Mouse (Mus musculus): ENCODE measurements around the gene Olfr373. TPM values are rescaled to one million over a fixed set of nuclear protein-coding genes. Genes with fewer than 3 reads are reported as not detected.

Gene Olfr373
- polyA plus RNA-seq, 1 experiment = not detected

DNA sequence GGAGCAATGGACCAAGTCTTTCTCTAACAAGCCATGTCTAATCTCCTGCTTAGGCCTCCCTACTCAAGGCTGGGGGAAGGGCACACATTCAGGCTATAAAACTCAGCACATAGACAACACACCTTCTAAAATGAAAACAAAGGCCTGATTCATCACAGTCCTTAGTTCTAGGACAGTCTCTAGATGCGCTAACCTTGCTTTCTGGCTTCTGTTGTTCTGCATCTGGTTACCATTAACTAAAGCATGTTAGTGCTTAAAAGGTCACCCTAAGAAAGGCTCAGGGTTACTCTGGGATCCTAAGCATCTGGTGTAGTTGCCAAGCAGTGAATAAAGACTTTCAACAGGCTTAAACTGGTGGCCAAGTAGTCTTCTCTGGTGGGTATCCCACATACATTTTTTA, 39.0 kb downstream of the Olfr373 start:
- TF ChIP-seq MYOD1 (IDR thresholded peaks at IDR 0.05; ENCODE audit: control insufficient read depth, insufficient read length, low read depth) = no peak
- no peak for TF ChIP-seq FOSL1 (IDR thresholded peaks at IDR 0.05; ENCODE audit: insufficient read depth, low read length, poor library complexity, severe bottlenecking)
- TF ChIP-seq MAX (IDR thresholded peaks at IDR 0.05) = no peak
- no peak for TF ChIP-seq CEBPB (IDR thresholded peaks at IDR 0.05; ENCODE audit: low read depth)
- no peak for TF ChIP-seq MYOG (IDR thresholded peaks at IDR 0.05; ENCODE audit: control insufficient read depth, extremely low read depth, insufficient read length)
- no peak for TF ChIP-seq CTCF (IDR thresholded peaks at IDR 0.05; ENCODE audit: control insufficient read depth, insufficient read depth, insufficient read length)
- no peak for TF ChIP-seq USF1 (IDR thresholded peaks at IDR 0.05; ENCODE audit: low read depth)
- no peaks in the 10 kb centered on the region for H3K79me2 ChIP-seq (ENCODE audit: control insufficient read depth, insufficient read depth)
- no peaks in the 10 kb centered on the region for H3K79me3 ChIP-seq (ENCODE audit: low read depth)
- no peaks in the 10 kb centered on the region for H3K36me3 ChIP-seq (ENCODE audit: control insufficient read depth, insufficient read depth)
- H3K4me3 ChIP-seq (ENCODE audit: insufficient read depth, poor library complexity, severe bottlenecking) = no peak overlapping the region
- H3K27me3 ChIP-seq (ENCODE audit: control insufficient read depth, insufficient read depth, insufficient read length) = no peaks in the 10 kb centered on the region
- H3ac ChIP-seq (ENCODE audit: control insufficient read depth, insufficient read length, low read depth) = no peak overlapping the region

DNA sequence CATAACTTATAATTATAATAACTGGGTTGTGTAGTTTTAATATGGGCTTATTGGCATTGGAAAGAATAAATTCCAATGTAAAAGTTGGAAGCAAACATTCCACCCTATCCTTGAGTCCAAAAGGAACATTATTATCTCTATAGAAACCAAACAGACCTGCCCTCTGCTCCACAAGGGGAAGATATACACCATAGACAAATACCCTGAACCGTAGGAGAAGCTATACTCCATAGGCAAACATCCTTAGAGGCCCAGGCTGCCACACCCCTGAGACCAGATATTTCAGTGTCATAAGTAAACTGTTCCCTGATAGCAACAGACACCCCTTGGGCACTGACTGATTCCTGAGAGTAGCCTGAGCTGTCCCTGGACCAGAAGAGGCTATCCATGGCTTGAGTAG, 44.9 kb downstream of the Olfr373 start:
- Histone ChIP-seq H3ac (ENCODE audit: control insufficient read depth, insufficient read length, low read depth) (no peak overlapping the region), H3K4me3 (ENCODE audit: insufficient read depth, poor library complexity, severe bottlenecking) (no peak overlapping the region), H3K27me3 (ENCODE audit: control insufficient read depth, insufficient read depth, insufficient read length) (no peaks in the 10 kb centered on the region), H3K36me3 (ENCODE audit: control insufficient read depth, insufficient read depth) (no peaks in the 10 kb centered on the region), H3K79me3 (ENCODE audit: low read depth) (no peaks in the 10 kb centered on the region), H3K79me2 (ENCODE audit: control insufficient read depth, insufficient read depth) (no peaks in the 10 kb centered on the region)
- TF ChIP-seq USF1 (IDR thresholded peaks at IDR 0.05; ENCODE audit: low read depth) (no peak), MAX (IDR thresholded peaks at IDR 0.05) (no peak)

DNA sequence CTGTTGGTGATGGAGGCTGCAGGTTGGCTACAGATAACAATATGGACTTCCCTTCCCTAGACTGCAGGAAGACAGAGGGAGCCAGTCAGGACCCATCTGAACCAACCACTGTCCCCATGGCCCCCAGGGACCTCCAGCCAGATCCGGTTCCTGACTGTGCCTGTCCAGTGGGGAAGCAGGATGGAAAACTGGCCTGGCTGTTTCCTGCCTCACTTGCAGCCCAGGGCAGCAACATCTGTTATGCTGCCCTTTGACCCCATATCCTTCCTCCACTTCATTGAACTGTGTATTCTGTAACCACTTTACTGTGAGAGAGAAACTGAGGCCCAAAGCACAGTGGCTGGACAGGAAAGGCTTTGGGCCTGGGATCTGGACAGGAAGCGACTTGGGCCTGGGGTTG, 48.3 kb downstream of the Olfr373 start:
- H3K36me3 ChIP-seq (ENCODE audit: control insufficient read depth, insufficient read depth) = no peaks in the 10 kb centered on the region

DNA sequence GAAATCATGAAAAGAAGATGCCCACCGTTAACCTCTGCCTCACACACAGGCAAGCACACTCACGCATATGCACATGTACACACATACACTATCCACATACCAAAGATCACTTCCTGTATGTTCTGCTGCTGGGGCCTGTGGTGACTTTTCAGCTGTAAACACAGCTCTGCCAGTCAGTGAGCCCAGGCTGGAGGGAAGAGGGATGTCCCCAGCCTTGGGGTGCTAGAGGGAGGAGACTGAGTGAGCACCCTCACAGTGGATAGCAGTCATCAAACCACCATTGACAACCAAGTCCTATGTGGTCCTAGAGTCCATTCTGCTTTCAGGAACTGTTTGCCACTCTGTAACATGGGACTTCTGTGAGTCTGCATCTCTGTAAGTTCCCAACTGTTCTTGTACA, 48.9 kb downstream of the Olfr373 start:
- H3K36me3 ChIP-seq (ENCODE audit: control insufficient read depth, insufficient read depth) = no peaks in the 10 kb centered on the region
- H3K27me3 ChIP-seq (ENCODE audit: control insufficient read depth, insufficient read depth, insufficient read length) = no peaks in the 10 kb centered on the region
- peaks cover 17% of the 10 kb centered on the region for H3K79me2 ChIP-seq (ENCODE audit: control insufficient read depth, insufficient read depth)
- H3K4me3 ChIP-seq (ENCODE audit: insufficient read depth, poor library complexity, severe bottlenecking) = no peak overlapping the region
- no peak for TF ChIP-seq FOSL1 (IDR thresholded peaks at IDR 0.05; ENCODE audit: insufficient read depth, low read length, poor library complexity, severe bottlenecking)
- no peak for TF ChIP-seq MYOD1 (IDR thresholded peaks at IDR 0.05; ENCODE audit: control insufficient read depth, insufficient read length, low read depth)
- TF ChIP-seq CTCF (IDR thresholded peaks at IDR 0.05; ENCODE audit: control insufficient read depth, insufficient read depth, insufficient read length) = no peak
- TF ChIP-seq CEBPB (IDR thresholded peaks at IDR 0.05; ENCODE audit: low read depth) = no peak
- TF ChIP-seq USF1 (IDR thresholded peaks at IDR 0.05; ENCODE audit: low read depth) = no peak
- no peak overlapping the region for H3ac ChIP-seq (ENCODE audit: control insufficient read depth, insufficient read length, low read depth)
- H3K79me3 ChIP-seq (ENCODE audit: low read depth) = peaks cover 8% of the 10 kb centered on the region

More for the DNA sequence above, 48.3 kb downstream of the Olfr373 start:
- no peak overlapping the region for H3K4me3 ChIP-seq (ENCODE audit: insufficient read depth, poor library complexity, severe bottlenecking)
- H3ac ChIP-seq (ENCODE audit: control insufficient read depth, insufficient read length, low read depth) = no peak overlapping the region
- H3K79me2 ChIP-seq (ENCODE audit: control insufficient read depth, insufficient read depth) = peaks cover 11% of the 10 kb centered on the region
- TF ChIP-seq MYOG (IDR thresholded peaks at IDR 0.05; ENCODE audit: control insufficient read depth, extremely low read depth, insufficient read length) (no peak), MAX (IDR thresholded peaks at IDR 0.05) (no peak), FOSL1 (IDR thresholded peaks at IDR 0.05; ENCODE audit: insufficient read depth, low read length, poor library complexity, severe bottlenecking) (no peak)
- no peaks in the 10 kb centered on the region for H3K27me3 ChIP-seq (ENCODE audit: control insufficient read depth, insufficient read depth, insufficient read length)
- H3K79me3 ChIP-seq (ENCODE audit: low read depth) = peaks cover 5% of the 10 kb centered on the region

DNA sequence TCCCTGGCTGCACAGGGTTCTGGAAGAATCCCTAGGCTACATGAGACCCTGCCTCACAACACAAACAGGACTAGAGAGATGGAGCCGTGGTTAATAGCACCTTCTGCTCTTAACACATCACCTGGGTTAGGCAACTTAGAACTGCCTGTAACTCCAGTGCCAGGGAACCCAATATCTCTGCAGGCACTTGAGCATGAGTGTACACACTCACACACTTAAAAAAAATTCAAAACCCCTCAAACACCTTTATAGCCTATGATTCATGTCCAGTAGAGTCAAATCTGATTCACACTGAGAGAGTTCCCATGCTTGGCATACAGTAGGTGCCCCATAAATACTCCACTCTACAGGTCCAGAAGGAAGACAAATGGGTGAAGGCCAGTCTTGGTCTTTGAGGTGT, 49.4 kb downstream of the Olfr373 start:
- H3ac ChIP-seq (ENCODE audit: control insufficient read depth, insufficient read length, low read depth) = no peak overlapping the region
- H3K36me3 ChIP-seq (ENCODE audit: control insufficient read depth, insufficient read depth) = peaks cover 4% of the 10 kb centered on the region
- no peaks in the 10 kb centered on the region for H3K27me3 ChIP-seq (ENCODE audit: control insufficient read depth, insufficient read depth, insufficient read length)
- no peak for TF ChIP-seq CEBPB (IDR thresholded peaks at IDR 0.05; ENCODE audit: low read depth)
- no peak for TF ChIP-seq CTCF (IDR thresholded peaks at IDR 0.05; ENCODE audit: control insufficient read depth, insufficient read depth, insufficient read length)
- no peak for TF ChIP-seq USF1 (IDR thresholded peaks at IDR 0.05; ENCODE audit: low read depth)
- TF ChIP-seq MYOD1 (IDR thresholded peaks at IDR 0.05; ENCODE audit: control insufficient read depth, insufficient read length, low read depth) = no peak
- TF ChIP-seq FOSL1 (IDR thresholded peaks at IDR 0.05; ENCODE audit: insufficient read depth, low read length, poor library complexity, severe bottlenecking) = no peak
- no peak for TF ChIP-seq MYOG (IDR thresholded peaks at IDR 0.05; ENCODE audit: control insufficient read depth, extremely low read depth, insufficient read length)
- no peak for TF ChIP-seq MAX (IDR thresholded peaks at IDR 0.05)
- peaks cover 14% of the 10 kb centered on the region for H3K79me3 ChIP-seq (ENCODE audit: low read depth)
- no peak overlapping the region for H3K4me3 ChIP-seq (ENCODE audit: insufficient read depth, poor library complexity, severe bottlenecking)
- H3K79me2 ChIP-seq (ENCODE audit: control insufficient read depth, insufficient read depth) = peaks cover 22% of the 10 kb centered on the region

DNA sequence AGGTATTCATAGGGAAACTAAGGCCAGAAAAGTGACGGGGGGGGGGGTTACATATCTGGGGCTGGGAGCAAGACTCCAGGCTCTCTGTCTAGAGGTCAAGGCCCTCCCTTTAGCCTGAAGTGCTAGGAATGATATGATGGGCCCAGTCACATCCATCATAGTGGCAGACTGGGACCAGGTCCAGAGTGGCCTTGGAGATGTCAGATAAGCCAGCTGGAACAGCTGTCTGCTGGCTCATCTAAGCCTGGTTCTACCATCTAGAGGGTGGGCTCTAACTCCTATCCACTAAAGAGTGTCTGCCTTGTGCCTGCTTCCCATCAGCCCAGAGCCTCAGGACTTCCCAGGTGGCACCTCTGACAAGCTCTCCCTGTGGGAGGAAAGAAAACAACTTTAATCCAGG, 49.9 kb downstream of the Olfr373 start:
- no peak for TF ChIP-seq MAX (IDR thresholded peaks at IDR 0.05)
- TF ChIP-seq FOSL1 (IDR thresholded peaks at IDR 0.05; ENCODE audit: insufficient read depth, low read length, poor library complexity, severe bottlenecking) = no peak
- TF ChIP-seq CTCF (IDR thresholded peaks at IDR 0.05; ENCODE audit: control insufficient read depth, insufficient read depth, insufficient read length) = no peak
- TF ChIP-seq CEBPB (IDR thresholded peaks at IDR 0.05; ENCODE audit: low read depth) = no peak
- TF ChIP-seq MYOD1 (IDR thresholded peaks at IDR 0.05; ENCODE audit: control insufficient read depth, insufficient read length, low read depth) = no peak

More for the DNA sequence above, 49.9 kb downstream of the Olfr373 start:
- H3K27me3 ChIP-seq (ENCODE audit: control insufficient read depth, insufficient read depth, insufficient read length) = no peaks in the 10 kb centered on the region
- H3K4me3 ChIP-seq (ENCODE audit: insufficient read depth, poor library complexity, severe bottlenecking) = no peak overlapping the region
- H3ac ChIP-seq (ENCODE audit: control insufficient read depth, insufficient read length, low read depth) = no peak overlapping the region
- peaks cover 18% of the 10 kb centered on the region for H3K79me3 ChIP-seq (ENCODE audit: low read depth)
- H3K36me3 ChIP-seq (ENCODE audit: control insufficient read depth, insufficient read depth) = peaks cover 9% of the 10 kb centered on the region
- peaks cover 27% of the 10 kb centered on the region for H3K79me2 ChIP-seq (ENCODE audit: control insufficient read depth, insufficient read depth)

Data from C2C12 (cell line).